Mouse (Mus musculus) spleen, adult 2 months (tissue): ENCODE data around the gene Chmp5. TPM values are rescaled to one million over a fixed set of nuclear protein-coding genes. Genes with fewer than 3 reads are reported as not detected.

Experiments used
- DNase-seq, 2 experiments: peaks; one replicate each; pipeline versions ENCODE4 v3.0.0 to v3.0.0-alpha.2; 2012 to 2021; ENCODE audit warnings: low spot score in 2 of 2, low read depth in 1 of 2
- H3K27ac ChIP-seq: fragments of 200-500 bp; 2 replicates; pipeline ENCODE4 v1.5.1; 2012; ENCODE audit warnings: low read length, inconsistent platforms; ENCODE audit not compliant: insufficient read depth
- H3K27me3 ChIP-seq: fragments of 200-500 bp; 2 replicates; pipeline ENCODE4 v1.6.1; 2012; ENCODE audit warnings: mild to moderate bottlenecking, moderate library complexity, low read length, inconsistent platforms; ENCODE audit not compliant: control insufficient read depth, insufficient read depth
- H3K36me3 ChIP-seq: fragments of 200-500 bp; 2 replicates; pipeline ENCODE4 v1.6.1; 2012; ENCODE audit warnings: mild to moderate bottlenecking, low read length, inconsistent platforms; ENCODE audit not compliant: control insufficient read depth, insufficient read depth
- H3K4me1 ChIP-seq: fragments of 200-500 bp; 2 replicates; pipeline ENCODE4 v1.6.1; 2011; ENCODE audit warnings: inconsistent platforms; ENCODE audit not compliant: control insufficient read depth, insufficient read depth, insufficient read length
- H3K4me3 ChIP-seq: fragments of 200-500 bp; 2 replicates; pipeline ENCODE4 v1.5.1; 2011; ENCODE audit warnings: mild to moderate bottlenecking, inconsistent platforms; ENCODE audit not compliant: insufficient read depth, insufficient read length; ENCODE audit errors: extremely low read depth
- CTCF ChIP-seq: fragments of 200-500 bp; IDR thresholded peaks from 2 replicates; pipeline ENCODE4 v1.5.1; 2011; ENCODE audit warnings: mild to moderate bottlenecking, inconsistent platforms; ENCODE audit not compliant: insufficient read depth, insufficient read length, insufficient replicate concordance; ENCODE audit errors: extremely low read depth
- POLR2A ChIP-seq: fragments of 200-500 bp; IDR thresholded peaks from 2 replicates; pipeline ENCODE4 v1.6.1; 2011; ENCODE audit warnings: low read depth, low read length, inconsistent platforms
- WGBS: fragments of 180-500 bp; shearing (Covaris S2); methylation state at CpG from one replicate; pipeline ENCODE4 v1.1.7; 2018; 5-methylcytosine and 5-hydroxymethylcytosine counted together
- polyA plus RNA-seq: library from polyadenylated mRNA; depleted of rRNA; stranded (reverse); fragments of >200 nt; gene quantifications from 2 replicates; pipeline ENCODE4 v1.2.3, GENCODE M21; 2012

Gene Chmp5
- polyA plus RNA-seq, 1 experiment = 5.8 TPM

DNA sequence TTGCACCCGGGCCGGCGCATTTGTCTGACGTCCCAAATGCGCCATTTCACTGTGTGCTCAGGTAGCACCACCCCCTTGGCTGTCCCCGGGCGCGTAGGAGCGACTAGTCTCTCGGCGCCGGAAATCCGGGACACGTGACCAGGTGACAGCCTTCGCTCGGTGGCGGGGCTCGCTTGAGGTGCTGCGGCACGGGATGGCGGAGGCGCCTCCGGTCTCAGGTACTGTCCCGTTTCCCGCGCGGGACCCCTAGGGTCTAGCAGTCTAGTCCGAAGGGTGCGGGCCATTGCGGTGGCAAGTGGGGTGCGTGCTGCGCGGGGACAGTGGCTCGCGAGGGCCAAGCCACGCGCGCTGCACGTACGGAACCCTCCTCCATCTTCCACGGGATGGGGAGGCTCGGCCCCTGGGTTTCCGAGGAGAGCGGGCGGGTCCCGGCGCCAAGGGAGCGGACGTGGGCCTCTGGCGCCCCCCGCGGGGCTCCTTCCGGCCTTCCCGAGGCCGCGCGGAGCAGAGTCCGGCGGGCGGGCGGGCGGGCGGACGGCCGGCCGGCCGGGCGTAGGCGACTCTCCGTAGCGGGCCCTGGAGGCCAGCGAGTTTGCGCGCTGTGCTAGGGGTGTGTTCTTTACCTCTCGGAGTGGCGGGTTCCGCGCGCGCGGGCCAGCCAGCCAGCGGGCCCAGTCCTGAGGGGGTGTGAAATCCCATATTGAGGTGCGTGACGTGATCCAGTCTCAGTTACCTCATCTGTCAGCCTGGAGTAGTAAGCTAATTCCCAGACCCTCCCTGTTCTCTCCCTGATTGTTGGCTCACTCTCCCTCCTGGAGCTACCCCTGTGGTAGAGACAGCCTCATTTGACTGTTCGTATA, 22.9 kb downstream of the Chmp5 start, which contains the start of gene Nfx1:
TSS of gene Nfx1 (plus strand) at position 65 of the 860 bp plus-strand sequence.
- H3K4me3 ChIP-seq = peak within 1 kb of the TSS; percentile 99
- DNase-seq = peak; percentile 90 to 96
- peak within 1 kb of the TSS; percentile 97 for H3K27ac ChIP-seq
- no peaks in the 10 kb centered on the region for H3K27me3 ChIP-seq
- WGBS = under 1% methylated on average over 85 of the region's 85 CpGs
- TF ChIP-seq POLR2A (peak; percentile 71), CTCF (no peak)
- peaks cover 4% of the 10 kb centered on the region; the same call in 1 of the 2 replicates for H3K4me1 ChIP-seq
- H3K36me3 ChIP-seq = peaks cover 4% of the 10 kb centered on the region

DNA sequence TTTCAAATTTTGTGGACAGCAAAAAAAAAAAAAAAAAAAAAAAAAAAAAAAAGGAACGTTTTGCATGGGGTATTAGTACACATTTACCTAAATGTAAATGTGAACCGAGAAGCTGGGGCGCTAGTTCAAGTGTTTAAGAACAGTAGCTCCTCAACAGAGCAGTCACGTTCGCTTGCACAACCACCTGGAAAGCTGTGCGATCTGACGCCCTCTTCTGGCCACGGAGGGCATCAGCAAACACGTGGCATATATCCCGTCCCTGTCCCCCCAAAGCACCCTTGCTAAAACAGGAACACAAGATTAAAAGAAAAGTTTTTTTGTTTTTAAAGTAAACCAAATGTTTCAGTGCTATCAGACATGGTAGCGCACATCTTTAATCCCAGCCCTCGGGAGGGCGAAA, 23.5 kb downstream of the Chmp5 start:
- no peaks in the 10 kb centered on the region for H3K27me3 ChIP-seq
- H3K4me3 ChIP-seq = peak overlapping the region; percentile 99; the same call in 1 of the 2 replicates
- 24% methylated on average over 13 of the region's 13 CpGs for WGBS
- 0 out of 2 replicates have a peak, but pooled peaks cover 3% of the 10 kb centered on the region for H3K36me3 ChIP-seq
- H3K27ac ChIP-seq = no peak overlapping the region
- no peak for TF ChIP-seq POLR2A
- TF ChIP-seq CTCF = peak; percentile 41; the same call in 1 of the 2 replicates
- peaks cover 4% of the 10 kb centered on the region; the same call in 1 of the 2 replicates for H3K4me1 ChIP-seq
- DNase-seq = peak; percentile 16 to 48

DNA sequence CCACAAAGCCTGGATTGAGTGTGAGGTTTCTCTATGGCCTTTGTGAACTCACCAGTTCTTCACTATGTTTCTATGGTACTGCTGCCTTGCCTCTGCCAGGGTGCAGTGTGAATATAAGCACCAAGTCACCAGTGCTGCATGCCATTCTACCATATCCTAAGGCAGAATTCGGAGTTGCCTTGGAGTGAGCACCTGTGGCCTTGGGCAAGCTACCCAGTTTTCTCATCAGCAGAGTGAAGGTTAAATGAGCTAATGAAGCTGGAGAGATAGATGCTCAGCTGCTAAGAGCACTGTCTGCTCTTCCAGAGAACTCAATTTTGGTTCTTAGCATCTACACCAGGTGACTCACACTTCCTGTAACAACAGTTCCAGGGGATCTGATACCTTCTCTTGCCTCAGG, 25.8 kb downstream of the Chmp5 start:
- DNase-seq = no peak
- Histone ChIP-seq H3K4me1 (peaks cover 4% of the 10 kb centered on the region; the same call in 1 of the 2 replicates), H3K4me3 (no peak overlapping the region), H3K27ac (no peak overlapping the region), H3K27me3 (no peaks in the 10 kb centered on the region), H3K36me3 (peaks cover 9% of the 10 kb centered on the region)
- TF ChIP-seq CTCF (no peak), POLR2A (no peak)
- 92% methylated on average over 1 of the region's 1 CpGs for WGBS

DNA sequence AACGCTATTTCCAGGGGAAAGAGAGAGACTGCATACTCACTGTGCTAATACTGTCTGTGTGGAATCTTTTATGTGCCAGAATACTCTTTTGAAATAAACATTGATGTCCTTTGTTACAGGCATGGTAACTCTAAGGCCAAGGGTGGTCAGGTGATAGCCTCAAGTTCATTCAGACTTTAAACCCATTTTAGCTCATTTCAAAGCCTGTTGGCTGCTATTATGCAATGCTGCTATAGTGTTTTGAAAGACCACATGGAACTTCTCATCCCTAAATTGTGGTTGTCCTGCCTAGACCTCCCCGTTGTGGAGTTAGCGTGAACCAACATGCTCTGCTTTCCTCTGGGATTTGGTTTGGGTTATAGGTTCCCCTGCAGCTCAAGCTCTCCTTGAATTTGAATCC, 27.5 kb downstream of the Chmp5 start:
- no peaks in the 10 kb centered on the region for H3K27me3 ChIP-seq
- peaks cover 9% of the 10 kb centered on the region for H3K36me3 ChIP-seq
- DNase-seq = no peak
- H3K4me1 ChIP-seq = peaks cover 1% of the 10 kb centered on the region; the same call in 1 of the 2 replicates
- H3K4me3 ChIP-seq = no peak overlapping the region
- whole genome bisulfite sequencing = 94% methylated on average over 3 of the region's 3 CpGs
- TF ChIP-seq POLR2A = no peak
- no peak for TF ChIP-seq CTCF
- no peak overlapping the region for H3K27ac ChIP-seq

DNA sequence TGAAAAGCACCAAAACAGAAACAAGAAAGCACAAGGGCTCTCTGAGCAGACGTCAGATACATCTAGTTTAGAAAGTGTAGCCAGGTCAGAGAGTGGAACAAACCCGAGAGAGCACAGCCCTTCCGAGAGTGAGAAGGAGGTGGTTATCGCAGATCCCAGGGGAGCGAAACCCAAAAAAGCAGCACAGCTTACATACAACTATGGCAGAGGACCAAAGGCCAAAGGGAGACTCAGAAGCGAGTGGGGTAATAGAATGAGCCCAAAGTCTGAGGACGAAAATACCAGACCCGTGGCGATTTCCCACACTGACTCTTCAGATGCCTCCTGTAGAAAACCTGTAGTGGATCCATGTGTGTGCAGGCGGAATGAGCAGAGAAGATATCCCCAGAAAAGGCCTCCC, 28.4 kb downstream of the Chmp5 start:
- Histone ChIP-seq H3K27me3 (no peaks in the 10 kb centered on the region), H3K4me3 (no peak overlapping the region), H3K4me1 (peaks cover 1% of the 10 kb centered on the region; the same call in 1 of the 2 replicates), H3K27ac (no peak overlapping the region), H3K36me3 (peaks cover 9% of the 10 kb centered on the region)
- TF ChIP-seq CTCF = no peak
- no peak for TF ChIP-seq POLR2A
- no peak for DNase-seq
- 88% methylated on average over 10 of the region's 10 CpGs for WGBS

DNA sequence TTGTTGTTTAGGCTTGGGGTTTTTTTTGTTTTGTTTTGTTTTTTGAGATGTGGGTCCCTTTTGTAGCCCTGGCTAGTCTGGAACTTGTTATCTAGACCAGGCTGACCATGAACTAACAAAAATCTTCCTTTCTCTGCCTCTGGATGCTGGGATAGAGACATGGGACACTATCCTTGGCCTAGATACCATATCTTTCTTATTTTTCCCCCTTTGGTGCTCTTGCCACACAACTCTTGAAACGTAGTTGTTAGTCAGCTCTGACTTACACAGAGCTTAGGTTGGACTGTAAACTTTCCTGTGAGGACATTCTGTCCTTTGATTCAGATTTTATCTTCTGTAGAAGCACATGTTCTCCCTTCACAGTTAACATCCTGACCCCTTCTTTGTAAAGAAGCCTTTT, 31.2 kb downstream of the Chmp5 start:
- Histone ChIP-seq H3K4me3 (no peak overlapping the region), H3K36me3 (peaks cover 12% of the 10 kb centered on the region)

DNA sequence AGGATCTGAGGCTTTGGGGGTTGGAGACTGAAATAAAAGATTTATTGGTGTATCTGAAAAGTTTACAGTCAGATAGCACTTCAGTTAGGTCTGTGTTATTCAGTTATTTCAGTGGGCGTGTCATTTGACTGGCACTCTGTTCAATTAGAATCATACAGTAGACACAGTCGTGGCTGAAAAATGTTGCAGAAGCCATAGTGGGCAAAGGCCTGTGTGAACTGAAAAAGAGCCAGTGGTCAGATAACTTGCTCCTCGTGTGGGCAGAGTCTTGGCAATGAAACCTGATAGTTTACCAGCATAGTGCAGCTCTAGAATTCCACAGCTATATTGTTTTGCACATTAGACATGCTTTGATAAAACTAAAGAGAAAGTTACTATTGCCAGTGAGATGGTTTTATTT, 34.3 kb downstream of the Chmp5 start:
- 77% methylated on average over 3 of the region's 3 CpGs for WGBS
- no peak for TF ChIP-seq POLR2A
- no peak for TF ChIP-seq CTCF

More for the DNA sequence above, 31.2 kb downstream of the Chmp5 start:
- no peaks in the 10 kb centered on the region for H3K27me3 ChIP-seq
- TF ChIP-seq CTCF (no peak), POLR2A (no peak)
- DNase-seq = no peak
- H3K4me1 ChIP-seq = no peaks in the 10 kb centered on the region
- no peak overlapping the region for H3K27ac ChIP-seq
- 97% methylated on average over 1 of the region's 1 CpGs for WGBS

More for the DNA sequence above, 34.3 kb downstream of the Chmp5 start:
- no peak for DNase-seq
- Histone ChIP-seq H3K4me1 (no peaks in the 10 kb centered on the region), H3K27me3 (no peaks in the 10 kb centered on the region), H3K4me3 (no peak overlapping the region), H3K27ac (no peak overlapping the region), H3K36me3 (peaks cover 21% of the 10 kb centered on the region)
